Mouse (Mus musculus): ENCODE results near the gene Wdr53. TPM values are rescaled to one million over a fixed set of nuclear protein-coding genes. Genes with fewer than 3 reads are reported as not detected.

Gene Wdr53
- total and polyA plus RNA-seq, 3 experiments, result 22.7 to 57.3 (median 28.6) TPM

- Histone ChIP-seq H3K36me3 (replicated peaks in 1 of 2; ENCODE audit: control insufficient read depth in 1 of 2, insufficient read depth in 1 of 2, low read length in 1 of 2) (no peaks in the 10 kb centered on the region), H3K9me3 (replicated peaks; ENCODE audit: low read length) (peaks cover 6% of the 10 kb centered on the region), H3K27me3 (replicated peaks) (no peaks in the 10 kb centered on the region), H3K4me1 (ENCODE audit: control insufficient read depth in 1 of 2, insufficient read depth in 2 of 2) (peaks cover 2 to 8% of the 10 kb centered on the region in 2 experiments), H3K9ac (ENCODE audit: insufficient read depth, low read depth) (peak overlapping the region; percentile 16; the same call in 1 of the 2 replicates), H3K4me3 (replicated peaks in 1 of 3; ENCODE audit: low read depth in 2 of 3, low read length in 2 of 3, poor library complexity in 1 of 3) (peak overlapping the region; percentile 1 to 66 (median 55)), H3K4me2 (ENCODE audit: insufficient read depth, low read depth, poor library complexity, severe bottlenecking) (peak overlapping the region; percentile 85), H3K79me2 (replicated peaks; ENCODE audit: control insufficient read depth, extremely low read depth, insufficient read depth, poor library complexity, severe bottlenecking) (no peaks in the 10 kb centered on the region), H3K27ac (ENCODE audit: insufficient read depth, low read depth) (no peak overlapping the region)
- in situ Hi-C loops (cut with MboI; ENCODE audit: low pct_ligation_motif_present, low pct_unique_long_range_greater_than_20kb, low sequenced_read_pairs) (no loop called here), dilution Hi-C loops (cut with MboI; ENCODE audit: extremely low pct_ligation_motif_present, extremely low pct_unique_long_range_greater_than_20kb, low sequenced_read_pairs) (no loop called here)
- no peak for DNase-seq (ENCODE audit: extremely low read depth)
- no peak for TF ChIP-seq UBTF (IDR thresholded peaks at IDR 0.05; ENCODE audit: low read depth, low read length)
- peak; percentile 36; the same call in 1 of the 2 replicates for TF ChIP-seq EP300 (IDR thresholded peaks at IDR 0.05; ENCODE audit: low read length)
- TF ChIP-seq ZNF384 (IDR thresholded peaks at IDR 0.05; ENCODE audit: low read depth, low read length), result peak; percentile 60; the same call in 1 of the 2 replicates
- TF ChIP-seq SIN3A (IDR thresholded peaks at IDR 0.05; ENCODE audit: low read length), result peak; percentile 42
- TF ChIP-seq NRF1 (IDR thresholded peaks at IDR 0.05; ENCODE audit: low read depth, low read length), result no peak
- TF ChIP-seq USF2 (conservative IDR thresholded peaks at IDR 0.05; ENCODE audit: low read depth, low read length), result no peak
These were observed 32.0 kb upstream of the Wdr53 start for GRCm38 (mm10) chr16:32214804-32215576.

GRCm38 (mm10) chr16:32221803-32222202 lies 25.2 kb upstream of the Wdr53 start:
- DNase-seq (ENCODE audit: extremely low read depth), result no peak
- no peak overlapping the region for H3K4me3 ChIP-seq (replicated peaks in 1 of 3; ENCODE audit: low read depth in 2 of 3, low read length in 2 of 3, poor library complexity in 1 of 3)
- no peak overlapping the region for H3K9ac ChIP-seq (ENCODE audit: insufficient read depth, low read depth)
- no peaks in the 10 kb centered on the region for H3K27me3 ChIP-seq (replicated peaks)
- in situ Hi-C loops (cut with MboI; ENCODE audit: low pct_ligation_motif_present, low pct_unique_long_range_greater_than_20kb, low sequenced_read_pairs) (no loop called here), dilution Hi-C loops (cut with MboI; ENCODE audit: extremely low pct_ligation_motif_present, extremely low pct_unique_long_range_greater_than_20kb, low sequenced_read_pairs) (no loop called here)
- H3K4me2 ChIP-seq (ENCODE audit: insufficient read depth, low read depth, poor library complexity, severe bottlenecking), result no peak overlapping the region
- H3K27ac ChIP-seq (ENCODE audit: insufficient read depth, low read depth), result no peak overlapping the region
- H3K79me2 ChIP-seq (replicated peaks; ENCODE audit: control insufficient read depth, extremely low read depth, insufficient read depth, poor library complexity, severe bottlenecking), result no peaks in the 10 kb centered on the region
- peaks cover 0 to 4% of the 10 kb centered on the region in 2 experiments; a peak in 1 of 4 replicates for H3K4me1 ChIP-seq (ENCODE audit: control insufficient read depth in 1 of 2, insufficient read depth in 2 of 2)
- TF ChIP-seq ZKSCAN1 (IDR thresholded peaks at IDR 0.05; ENCODE audit: borderline replicate concordance, low read depth, low read length) (no peak), MEF2A (IDR thresholded peaks at IDR 0.05; ENCODE audit: borderline replicate concordance, low read depth, low read length) (no peak), UBTF (IDR thresholded peaks at IDR 0.05; ENCODE audit: low read depth, low read length) (no peak), CTCF (conservative IDR thresholded peaks at IDR 0.05 in 1 of 2, IDR thresholded peaks at IDR 0.05 in 1 of 2; ENCODE audit: low read depth in 2 of 2, low read length in 2 of 2) (no peak), ELF1 (IDR thresholded peaks at IDR 0.05; ENCODE audit: low read depth, low read length) (no peak), KAT2A (IDR thresholded peaks at IDR 0.05; ENCODE audit: insufficient replicate concordance, low read length) (no peak), MYC (IDR thresholded peaks at IDR 0.05; ENCODE audit: low read depth, low read length) (no peak), POLR2A (IDR thresholded peaks at IDR 0.05; ENCODE audit: low read depth, low read length) (no peak), RCOR1 (conservative IDR thresholded peaks at IDR 0.05; ENCODE audit: low read depth, low read length) (no peak)
- H3K9me3 ChIP-seq (replicated peaks; ENCODE audit: low read length), result peaks cover 2% of the 10 kb centered on the region
- H3K36me3 ChIP-seq (replicated peaks in 1 of 2; ENCODE audit: control insufficient read depth in 1 of 2, insufficient read depth in 1 of 2, low read length in 1 of 2), result no peaks in the 10 kb centered on the region
